Mouse (Mus musculus): ENCODE data around the gene Nprl2.

DNA sequence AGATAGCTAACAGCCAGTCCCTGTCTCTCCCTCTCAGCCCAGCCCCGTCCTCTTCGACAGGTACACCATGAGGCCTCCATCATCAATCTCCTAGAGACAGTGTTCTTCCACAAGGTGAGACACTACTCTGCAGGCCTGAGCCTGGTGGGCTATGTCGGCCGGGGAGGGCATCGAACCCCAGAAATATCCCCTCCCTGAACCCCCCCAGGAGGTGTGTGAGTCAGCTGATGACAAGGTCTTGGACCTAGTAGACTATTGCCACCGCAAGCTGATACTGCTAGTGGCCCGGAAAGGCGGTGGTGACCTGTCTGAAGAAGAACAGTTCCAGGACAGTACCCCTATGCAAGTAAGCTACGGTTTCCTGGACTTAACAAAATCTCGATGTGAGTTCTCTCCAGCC lies 6.8 kb downstream of the Nprl2 start:
- TF ChIP-seq CTCF (IDR thresholded peaks at IDR 0.05; ENCODE audit: insufficient read depth, low read length): no peak
- TF ChIP-seq POLR2A (IDR thresholded peaks at IDR 0.05; ENCODE audit: borderline replicate concordance, extremely low read depth, low read depth, low read length): no peak
